Mouse (Mus musculus) thymus, postnatal 36 days (tissue): ENCODE results near the gene Pi4k2b.

Experiments
- DNase-seq, 2 experiments: peaks; one replicate each; pipeline ENCODE4 v3.0.0; 2022; ENCODE audit warnings: mixed read lengths in 2 of 2

Pi4k2b gene

GRCm38 (mm10) chr5:52782523-52783250, 41.3 kb downstream of the Pi4k2b start:
- DNase-seq, result peak; percentile 83 to 85

GRCm38 (mm10) chr5:52783251-52783620, 41.9 kb downstream of the Pi4k2b start:
- no peak for DNase-seq

- DNase-seq, result no peak
These were observed 42.6 kb downstream of the Pi4k2b start for GRCm38 (mm10) chr5:52783957-52784356.

- no peak for DNase-seq
These were observed 45.4 kb downstream of the Pi4k2b start for GRCm38 (mm10) chr5:52786556-52787322.

GRCm38 (mm10) chr5:52793230-52793629, 51.9 kb downstream of the Pi4k2b start:
- no peak for DNase-seq

GRCm38 (mm10) chr5:52794109-52794508, 52.7 kb downstream of the Pi4k2b start:
- no peak for DNase-seq

GRCm38 (mm10) chr5:52799274-52799985, 58.1 kb downstream of the Pi4k2b start:
- DNase-seq, result no peak

GRCm38 (mm10) chr5:52805801-52806200, 64.4 kb downstream of the Pi4k2b start:
- no peak for DNase-seq

- no peak for DNase-seq
These were observed 65.0 kb downstream of the Pi4k2b start for GRCm38 (mm10) chr5:52806349-52806748.

GRCm38 (mm10) chr5:52807030-52807429, 65.7 kb downstream of the Pi4k2b start:
- DNase-seq, result no peak

- DNase-seq, result no peak
These were observed 69.1 kb downstream of the Pi4k2b start for GRCm38 (mm10) chr5:52810446-52810845.

- no peak for DNase-seq
These were observed 69.7 kb downstream of the Pi4k2b start for GRCm38 (mm10) chr5:52811056-52811455.

- no peak for DNase-seq
These were observed 71.1 kb downstream of the Pi4k2b start for GRCm38 (mm10) chr5:52812456-52812855.

- DNase-seq, result no peak
These were observed 71.9 kb downstream of the Pi4k2b start for GRCm38 (mm10) chr5:52813312-52813711.

GRCm38 (mm10) chr5:52818676-52819075, 77.3 kb downstream of the Pi4k2b start:
- no peak for DNase-seq
